Mouse (Mus musculus): ENCODE results near the gene Myf6. TPM values are rescaled to one million over a fixed set of nuclear protein-coding genes. Genes with fewer than 3 reads are reported as not detected.

Gene Myf6
- total and polyA plus RNA-seq, 3 experiments = not detected

GRCm38 (mm10) chr10:107484050-107484449 is 10.5 kb downstream of the Myf6 start:
- H3K27ac ChIP-seq (ENCODE audit: control insufficient read depth, low read depth, low read length) = no peak overlapping the region
- no peak for DNase-seq (ENCODE audit: low read depth, low spot score)
- TF ChIP-seq POLR2A (IDR thresholded peaks at IDR 0.05; ENCODE audit: control insufficient read depth in 1 of 2, insufficient read depth in 1 of 2, low read depth in 1 of 2, low read length in 2 of 2, poor library complexity in 1 of 2) (no peak), GABPA (IDR thresholded peaks at IDR 0.05; ENCODE audit: low read depth, low read length) (no peak), ZC3H11A (IDR thresholded peaks at IDR 0.05; ENCODE audit: low read depth, low read length) (no peak), EP300 (IDR thresholded peaks at IDR 0.05; ENCODE audit: low read depth in 1 of 2, low read length in 2 of 2) (no peak), SMC3 (IDR thresholded peaks at IDR 0.05; ENCODE audit: low read depth, low read length) (no peak), UBTF (IDR thresholded peaks at IDR 0.05; ENCODE audit: borderline replicate concordance, insufficient read depth, low read depth, low read length) (no peak)
- H3K27me3 ChIP-seq (ENCODE audit: control insufficient read depth in 1 of 2, insufficient read depth in 2 of 2, low read length in 2 of 2) = no peaks in the 10 kb centered on the region
- no peak overlapping the region for H3K9ac ChIP-seq (ENCODE audit: control insufficient read depth, low read depth, low read length, poor library complexity, severe bottlenecking)
- no peak overlapping the region for H3K4me3 ChIP-seq (ENCODE audit: control insufficient read depth in 1 of 2, insufficient read depth in 1 of 2, low read depth in 2 of 2, low read length in 2 of 2)
- no peaks in the 10 kb centered on the region for H3K9me3 ChIP-seq (replicated peaks; ENCODE audit: insufficient read depth, low read length)
- H3K4me1 ChIP-seq (ENCODE audit: control insufficient read depth in 1 of 2, insufficient read depth in 2 of 2, low read length in 2 of 2) = no peaks in the 10 kb centered on the region
- H3K79me2 ChIP-seq (ENCODE audit: control insufficient read depth, insufficient read depth, low read length, poor library complexity) = no peaks in the 10 kb centered on the region
- H3K36me3 ChIP-seq (ENCODE audit: control insufficient read depth in 1 of 2, insufficient read depth in 2 of 2, low read length in 2 of 2) = no peaks in the 10 kb centered on the region

GRCm38 (mm10) chr10:107473497-107473896 is 21.0 kb downstream of the Myf6 start:
- DNase-seq (ENCODE audit: low read depth, low spot score) = no peak
- H3K36me3 ChIP-seq (ENCODE audit: control insufficient read depth in 1 of 2, insufficient read depth in 2 of 2, low read length in 2 of 2) = no peaks in the 10 kb centered on the region
- no peaks in the 10 kb centered on the region for H3K4me1 ChIP-seq (ENCODE audit: control insufficient read depth in 1 of 2, insufficient read depth in 2 of 2, low read length in 2 of 2)
- H3K9ac ChIP-seq (ENCODE audit: control insufficient read depth, low read depth, low read length, poor library complexity, severe bottlenecking) = no peak overlapping the region
- no peak overlapping the region for H3K4me3 ChIP-seq (ENCODE audit: control insufficient read depth in 1 of 2, insufficient read depth in 1 of 2, low read depth in 2 of 2, low read length in 2 of 2)
- H3K27me3 ChIP-seq (ENCODE audit: control insufficient read depth in 1 of 2, insufficient read depth in 2 of 2, low read length in 2 of 2) = no peaks in the 10 kb centered on the region
- TF ChIP-seq MYC (IDR thresholded peaks at IDR 0.05; ENCODE audit: low read depth, low read length) (no peak), ZNF384 (IDR thresholded peaks at IDR 0.05; ENCODE audit: low read depth, low read length) (no peak)
- no peak overlapping the region for H3K27ac ChIP-seq (ENCODE audit: control insufficient read depth, low read depth, low read length)
- no peaks in the 10 kb centered on the region for H3K79me2 ChIP-seq (ENCODE audit: control insufficient read depth, insufficient read depth, low read length, poor library complexity)
- no peaks in the 10 kb centered on the region for H3K9me3 ChIP-seq (replicated peaks; ENCODE audit: insufficient read depth, low read length)

GRCm38 (mm10) chr10:107471712-107472111 is 22.8 kb downstream of the Myf6 start:
- no peaks in the 10 kb centered on the region for H3K9me3 ChIP-seq (replicated peaks; ENCODE audit: insufficient read depth, low read length)
- no peaks in the 10 kb centered on the region for H3K79me2 ChIP-seq (ENCODE audit: control insufficient read depth, insufficient read depth, low read length, poor library complexity)
- no peaks in the 10 kb centered on the region for H3K4me1 ChIP-seq (ENCODE audit: control insufficient read depth in 1 of 2, insufficient read depth in 2 of 2, low read length in 2 of 2)
- no peak overlapping the region for H3K4me3 ChIP-seq (ENCODE audit: control insufficient read depth in 1 of 2, insufficient read depth in 1 of 2, low read depth in 2 of 2, low read length in 2 of 2)
- no peaks in the 10 kb centered on the region for H3K27me3 ChIP-seq (ENCODE audit: control insufficient read depth in 1 of 2, insufficient read depth in 2 of 2, low read length in 2 of 2)
- no peak overlapping the region for H3K27ac ChIP-seq (ENCODE audit: control insufficient read depth, low read depth, low read length)
- no peaks in the 10 kb centered on the region for H3K36me3 ChIP-seq (ENCODE audit: control insufficient read depth in 1 of 2, insufficient read depth in 2 of 2, low read length in 2 of 2)
- TF ChIP-seq MAFK (IDR thresholded peaks at IDR 0.05; ENCODE audit: borderline replicate concordance, low read depth, low read length) (no peak), ZMIZ1 (IDR thresholded peaks at IDR 0.05; ENCODE audit: low read depth, low read length) (no peak), CHD2 (IDR thresholded peaks at IDR 0.05; ENCODE audit: low read length) (no peak), MYB (IDR thresholded peaks at IDR 0.05; ENCODE audit: low read depth, low read length) (no peak), CHD1 (IDR thresholded peaks at IDR 0.05; ENCODE audit: low read depth, low read length) (no peak), POLR2A (IDR thresholded peaks at IDR 0.05; ENCODE audit: control insufficient read depth in 1 of 2, insufficient read depth in 1 of 2, low read depth in 1 of 2, low read length in 2 of 2, poor library complexity in 1 of 2) (no peak), NRF1 (IDR thresholded peaks at IDR 0.05; ENCODE audit: insufficient read depth, low read depth, low read length, poor library complexity, severe bottlenecking) (no peak), MAZ (IDR thresholded peaks at IDR 0.05; ENCODE audit: low read depth, low read length) (no peak), BHLHE40 (IDR thresholded peaks at IDR 0.05; ENCODE audit: borderline replicate concordance, low read depth, low read length) (no peak), ZKSCAN1 (IDR thresholded peaks at IDR 0.05; ENCODE audit: low read depth, low read length) (no peak), GABPA (IDR thresholded peaks at IDR 0.05; ENCODE audit: low read depth, low read length) (no peak), JUND (IDR thresholded peaks at IDR 0.05; ENCODE audit: low read depth, low read length) (no peak), SMC3 (IDR thresholded peaks at IDR 0.05; ENCODE audit: low read depth, low read length) (no peak), MAX (IDR thresholded peaks at IDR 0.05; ENCODE audit: low read length) (no peak), POLR2AphosphoS2 (IDR thresholded peaks at IDR 0.05; ENCODE audit: low read length) (no peak), USF1 (IDR thresholded peaks at IDR 0.05; ENCODE audit: low read depth, low read length) (no peak), RAD21 (IDR thresholded peaks at IDR 0.05; ENCODE audit: low read depth, low read length) (no peak), TAL1 (IDR thresholded peaks at IDR 0.05; ENCODE audit: low read length) (no peak), HCFC1 (IDR thresholded peaks at IDR 0.05; ENCODE audit: low read depth, low read length) (no peak), MYC (IDR thresholded peaks at IDR 0.05; ENCODE audit: low read depth, low read length) (no peak)
- DNase-seq (ENCODE audit: low read depth, low spot score) = no peak
- no peak overlapping the region for H3K9ac ChIP-seq (ENCODE audit: control insufficient read depth, low read depth, low read length, poor library complexity, severe bottlenecking)

All from MEL (cell line).